Mouse (Mus musculus): ENCODE results near the gene Wdr20. TPM values are rescaled to one million over a fixed set of nuclear protein-coding genes. Genes with fewer than 3 reads are reported as not detected.

Gene Wdr20
- polyA plus RNA-seq, 1 experiment from 2014 or later, result 8.6 TPM

GRCm38 (mm10) chr12:110821787-110822186, 84.0 kb downstream of the Wdr20 start:
- H3K36me3 ChIP-seq (replicated peaks), result no peaks in the 10 kb centered on the region
- no peaks in the 10 kb centered on the region for H3K9me3 ChIP-seq (replicated peaks)
- WGBS (ENCODE audit: insufficient replicate concordance), result 81% methylated on average over 2 of the region's 2 CpGs
- ATAC-seq (ENCODE audit: insufficient read depth), result no peak
- no peak overlapping the region for H3K27ac ChIP-seq (replicated peaks)
- no peaks in the 10 kb centered on the region for H3K4me1 ChIP-seq (replicated peaks)
- H3K4me3 ChIP-seq (replicated peaks), result no peak overlapping the region
- no peak overlapping the region for H3K9ac ChIP-seq
- H3K4me2 ChIP-seq, result no peak overlapping the region
- no peaks in the 10 kb centered on the region for H3K27me3 ChIP-seq

DNA sequence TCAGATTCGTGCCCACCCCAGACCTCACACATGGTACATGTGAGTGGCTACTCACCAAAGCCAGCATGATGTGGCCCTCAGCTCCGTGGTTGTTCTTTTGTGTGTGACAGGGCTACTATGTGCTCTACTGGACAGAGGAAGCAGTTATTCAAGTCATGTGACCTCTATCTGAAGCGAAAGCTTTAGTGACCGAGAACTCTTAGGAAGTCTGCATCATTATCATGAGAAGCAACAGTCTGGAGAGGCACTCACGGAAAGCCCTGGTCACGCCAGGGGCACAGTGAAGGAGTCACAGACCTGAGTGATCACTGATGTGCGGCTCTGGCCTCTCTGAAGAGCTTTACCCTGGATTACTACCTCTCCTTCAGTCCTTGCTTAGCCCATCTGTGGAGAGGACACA, 84.6 kb downstream of the Wdr20 start:
- no peaks in the 10 kb centered on the region for H3K27me3 ChIP-seq
- WGBS (ENCODE audit: insufficient replicate concordance), result 63% methylated on average over 7 of the region's 7 CpGs
- H3K4me3 ChIP-seq (replicated peaks), result no peak overlapping the region
- H3K4me1 ChIP-seq (replicated peaks), result no peaks in the 10 kb centered on the region
- no peaks in the 10 kb centered on the region for H3K36me3 ChIP-seq (replicated peaks)
- H3K27ac ChIP-seq (replicated peaks), result no peak overlapping the region
- ATAC-seq (ENCODE audit: insufficient read depth), result no peak
- no peak overlapping the region for H3K9ac ChIP-seq
- no peaks in the 10 kb centered on the region for H3K9me3 ChIP-seq (replicated peaks)
- no peak overlapping the region for H3K4me2 ChIP-seq

DNA sequence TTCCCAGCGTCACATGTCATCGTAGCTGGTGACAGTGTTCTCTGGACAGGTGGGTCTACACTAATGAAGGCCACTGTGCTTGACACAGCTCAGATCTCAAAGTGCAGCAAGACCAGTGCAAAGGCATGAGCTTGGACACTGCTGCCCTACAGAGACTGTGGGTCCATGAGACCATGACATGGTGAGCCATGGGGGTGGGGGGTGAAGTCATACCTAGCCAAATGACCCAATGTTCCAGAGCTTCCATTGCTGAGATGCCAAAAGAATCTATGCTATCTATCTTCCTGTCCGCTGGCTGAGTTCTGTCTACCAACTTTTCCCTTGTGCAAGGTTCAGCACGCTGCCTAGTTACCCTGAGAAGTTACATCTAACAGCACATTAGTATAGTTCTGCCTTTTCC, 91.2 kb downstream of the Wdr20 start:
- Histone ChIP-seq H3K9ac (no peak overlapping the region), H3K4me3 (replicated peaks) (no peak overlapping the region), H3K4me2 (no peak overlapping the region), H3K27me3 (no peaks in the 10 kb centered on the region), H3K36me3 (replicated peaks) (no peaks in the 10 kb centered on the region), H3K9me3 (replicated peaks) (no peaks in the 10 kb centered on the region), H3K4me1 (replicated peaks) (no peaks in the 10 kb centered on the region), H3K27ac (replicated peaks) (no peak overlapping the region)
- 80% methylated on average over 4 of the region's 4 CpGs for WGBS (ENCODE audit: insufficient replicate concordance)
- no peak for ATAC-seq (ENCODE audit: insufficient read depth)

DNA sequence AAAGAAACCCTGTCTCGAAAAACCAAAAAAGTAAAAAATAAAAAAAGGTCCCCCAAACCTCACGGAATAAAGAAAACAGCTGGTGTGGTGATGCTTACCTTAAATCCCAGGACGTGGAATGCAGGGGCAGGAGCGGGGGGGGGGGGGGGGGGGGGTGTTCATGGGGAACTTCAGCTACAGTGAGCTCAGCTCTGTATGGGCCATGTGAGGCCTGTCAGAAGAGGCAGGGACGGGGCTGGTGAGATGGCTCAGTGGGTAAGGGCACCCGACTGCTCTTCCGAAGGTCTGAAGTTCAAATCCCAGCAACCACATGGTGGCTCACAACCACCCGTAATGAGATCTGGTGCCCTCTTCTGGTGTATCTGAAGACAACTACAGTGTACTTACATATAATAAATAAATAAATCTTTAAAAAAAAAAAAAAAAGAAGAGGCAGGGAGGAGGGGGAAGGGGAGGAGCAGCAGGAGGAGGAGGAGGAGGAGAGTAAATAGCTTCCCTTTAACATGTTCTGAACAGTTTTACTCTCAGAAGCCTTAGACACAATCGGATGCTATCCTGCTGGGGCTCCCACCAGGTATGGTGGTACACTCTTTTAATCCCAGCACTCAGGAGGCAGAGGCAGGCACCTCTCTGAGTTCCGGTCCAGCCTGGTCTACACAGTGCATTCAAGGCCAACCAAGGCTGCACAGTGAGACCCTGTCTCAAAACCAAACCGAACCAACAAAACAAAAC, 92.7 kb downstream of the Wdr20 start:
- ATAC-seq (ENCODE audit: insufficient read depth), result no peak
- WGBS (ENCODE audit: insufficient replicate concordance), result 68% methylated on average over 10 of the region's 11 CpGs

GRCm38 (mm10) chr12:110835182-110835581, 97.4 kb downstream of the Wdr20 start:
- H3K36me3 ChIP-seq (replicated peaks), result no peaks in the 10 kb centered on the region
- H3K4me2 ChIP-seq, result no peak overlapping the region
- 72% methylated on average over 3 of the region's 3 CpGs for WGBS (ENCODE audit: insufficient replicate concordance)
- H3K9ac ChIP-seq, result no peak overlapping the region
- H3K9me3 ChIP-seq (replicated peaks), result no peaks in the 10 kb centered on the region
- H3K4me1 ChIP-seq (replicated peaks), result peaks cover 5% of the 10 kb centered on the region
- no peak for ATAC-seq (ENCODE audit: insufficient read depth)
- H3K27ac ChIP-seq (replicated peaks), result no peak overlapping the region
- peaks cover 25% of the 10 kb centered on the region for H3K27me3 ChIP-seq
- H3K4me3 ChIP-seq (replicated peaks), result no peak overlapping the region

More for the DNA sequence above, 92.7 kb downstream of the Wdr20 start:
- H3K9ac ChIP-seq, result no peak overlapping the region
- no peak overlapping the region for H3K27ac ChIP-seq (replicated peaks)
- 0 out of 2 replicates have a peak, but pooled peaks cover 2% of the 10 kb centered on the region for H3K27me3 ChIP-seq
- no peak overlapping the region for H3K4me3 ChIP-seq (replicated peaks)
- H3K4me2 ChIP-seq, result no peak overlapping the region
- no peaks in the 10 kb centered on the region for H3K36me3 ChIP-seq (replicated peaks)
- H3K9me3 ChIP-seq (replicated peaks), result no peaks in the 10 kb centered on the region
- no peaks in the 10 kb centered on the region for H3K4me1 ChIP-seq (replicated peaks)

GRCm38 (mm10) chr12:110836729-110837128, 99.0 kb downstream of the Wdr20 start:
- Histone ChIP-seq H3K4me2 (no peak overlapping the region), H3K4me3 (replicated peaks) (no peak overlapping the region), H3K27ac (replicated peaks) (no peak overlapping the region), H3K27me3 (peaks cover 26% of the 10 kb centered on the region), H3K9me3 (replicated peaks) (no peaks in the 10 kb centered on the region), H3K4me1 (replicated peaks) (peaks cover 18% of the 10 kb centered on the region), H3K36me3 (replicated peaks) (no peaks in the 10 kb centered on the region), H3K9ac (no peak overlapping the region)
- WGBS (ENCODE audit: insufficient replicate concordance), result 58% methylated on average over 6 of the region's 6 CpGs
- ATAC-seq (ENCODE audit: insufficient read depth), result no peak

DNA sequence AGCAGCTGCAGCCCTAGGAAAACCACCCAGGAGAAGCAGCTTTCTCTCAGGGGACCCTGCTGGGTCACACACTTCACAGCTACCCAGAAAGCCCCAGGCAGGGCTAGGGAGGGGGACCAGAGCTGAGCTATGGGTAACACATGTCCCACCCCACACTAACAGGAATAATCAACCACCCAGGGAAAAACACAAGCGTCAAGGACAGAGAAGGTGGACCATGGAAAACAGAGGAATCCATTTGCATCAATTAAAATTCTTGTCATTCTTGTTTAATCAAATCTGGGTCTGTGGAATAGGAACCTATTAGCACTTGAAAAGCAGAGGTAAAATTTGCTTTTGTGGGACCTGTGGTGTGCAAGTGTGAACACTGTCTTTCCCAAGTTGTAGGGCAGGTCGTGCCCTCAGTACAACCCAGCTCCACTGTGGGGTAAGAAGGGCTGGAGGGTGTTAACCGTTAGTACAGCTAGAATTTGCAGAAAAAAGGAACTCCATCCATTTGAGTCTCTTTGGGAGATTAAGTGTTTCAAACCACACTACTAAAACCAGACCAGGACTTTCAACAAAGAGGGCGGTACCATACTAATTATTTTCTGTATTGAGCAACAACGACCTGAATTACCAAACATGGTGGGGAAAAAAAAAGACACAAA, 99.6 kb downstream of the Wdr20 start:
- no peak overlapping the region for H3K9ac ChIP-seq
- H3K4me2 ChIP-seq, result no peak overlapping the region
- WGBS (ENCODE audit: insufficient replicate concordance), result 35% methylated on average over 5 of the region's 5 CpGs
- no peak for ATAC-seq (ENCODE audit: insufficient read depth)
- H3K27me3 ChIP-seq, result peaks cover 26% of the 10 kb centered on the region
- H3K9me3 ChIP-seq (replicated peaks), result no peaks in the 10 kb centered on the region
- H3K27ac ChIP-seq (replicated peaks), result no peak overlapping the region
- H3K4me1 ChIP-seq (replicated peaks), result peaks cover 20% of the 10 kb centered on the region
- no peaks in the 10 kb centered on the region for H3K36me3 ChIP-seq (replicated peaks)
- H3K4me3 ChIP-seq (replicated peaks), result no peak overlapping the region

- no peak overlapping the region for H3K27ac ChIP-seq (replicated peaks)
- H3K9ac ChIP-seq, result no peak overlapping the region
- WGBS (ENCODE audit: insufficient replicate concordance), result 67% methylated on average over 8 of the region's 8 CpGs
- H3K4me3 ChIP-seq (replicated peaks), result no peak overlapping the region
- no peaks in the 10 kb centered on the region for H3K36me3 ChIP-seq (replicated peaks)
- ATAC-seq (ENCODE audit: insufficient read depth), result no peak
- H3K4me1 ChIP-seq (replicated peaks), result peaks cover 20% of the 10 kb centered on the region
- no peaks in the 10 kb centered on the region for H3K9me3 ChIP-seq (replicated peaks)
- H3K27me3 ChIP-seq, result peaks cover 26% of the 10 kb centered on the region
- no peak overlapping the region for H3K4me2 ChIP-seq
Measured at GRCm38 (mm10) chr12:110837850-110838249, 100.1 kb downstream of the Wdr20 start.

GRCm38 (mm10) chr12:110840348-110841198, 102.8 kb downstream of the Wdr20 start, which contains the start of gene Mok:
TSS of gene Mok (minus strand) at chr12:110840939.
- under 1% methylated on average over 71 of the region's 71 CpGs for WGBS (ENCODE audit: insufficient replicate concordance)
- peak; percentile 14; the same call in 1 of the 2 replicates for ATAC-seq (ENCODE audit: insufficient read depth)
- H3K4me3 ChIP-seq (replicated peaks), result peak within 1 kb of the TSS; percentile 88

GRCm38 (mm10) chr12:110841731-110842493, 104.2 kb downstream of the Wdr20 start:
- Histone ChIP-seq H3K4me1 (replicated peaks) (peaks cover 47% of the 10 kb centered on the region), H3K4me3 (replicated peaks) (no peak overlapping the region), H3K4me2 (peak overlapping the region; percentile 94; the same call in 1 of the 2 replicates), H3K27me3 (peaks cover 21% of the 10 kb centered on the region), H3K27ac (replicated peaks) (no peak overlapping the region), H3K36me3 (replicated peaks) (no peaks in the 10 kb centered on the region), H3K9ac (no peak overlapping the region), H3K9me3 (replicated peaks) (no peaks in the 10 kb centered on the region)
- WGBS (ENCODE audit: insufficient replicate concordance), result 61% methylated on average over 5 of the region's 5 CpGs
- ATAC-seq (ENCODE audit: insufficient read depth), result no peak

More at GRCm38 (mm10) chr12:110840348-110841198, 102.8 kb downstream of the Wdr20 start, which contains the start of gene Mok:
- no peaks in the 10 kb centered on the region for H3K36me3 ChIP-seq (replicated peaks)
- H3K9ac ChIP-seq, result peak within 1 kb of the TSS; percentile 67
- H3K9me3 ChIP-seq (replicated peaks), result no peaks in the 10 kb centered on the region
- H3K4me2 ChIP-seq, result peak within 1 kb of the TSS; percentile 94
- H3K27me3 ChIP-seq, result peaks cover 24% of the 10 kb centered on the region
- H3K4me1 ChIP-seq (replicated peaks), result peaks cover 37% of the 10 kb centered on the region
- H3K27ac ChIP-seq (replicated peaks), result no peak within 1 kb of the TSS

Data from liver, embryonic 15.5 days (tissue).